Mouse (Mus musculus) ES-Bruce4 (cell line): ENCODE results near the gene Large1.

Experiments used
- CTCF ChIP-seq: IDR thresholded peaks from one replicate; pipeline ENCODE4 v1.8.1; 2011; ENCODE audit warnings: low read depth, low read length
- EP300 ChIP-seq: IDR thresholded peaks from 2 replicates; pipeline ENCODE4 v1.6.1; 2011; ENCODE audit warnings: low read depth, low read length; ENCODE audit not compliant: insufficient read depth
- POLR2A ChIP-seq: IDR thresholded peaks from one replicate; pipeline ENCODE4 v1.8.1; 2011; ENCODE audit warnings: low read length; ENCODE audit not compliant: insufficient read depth

DNA sequence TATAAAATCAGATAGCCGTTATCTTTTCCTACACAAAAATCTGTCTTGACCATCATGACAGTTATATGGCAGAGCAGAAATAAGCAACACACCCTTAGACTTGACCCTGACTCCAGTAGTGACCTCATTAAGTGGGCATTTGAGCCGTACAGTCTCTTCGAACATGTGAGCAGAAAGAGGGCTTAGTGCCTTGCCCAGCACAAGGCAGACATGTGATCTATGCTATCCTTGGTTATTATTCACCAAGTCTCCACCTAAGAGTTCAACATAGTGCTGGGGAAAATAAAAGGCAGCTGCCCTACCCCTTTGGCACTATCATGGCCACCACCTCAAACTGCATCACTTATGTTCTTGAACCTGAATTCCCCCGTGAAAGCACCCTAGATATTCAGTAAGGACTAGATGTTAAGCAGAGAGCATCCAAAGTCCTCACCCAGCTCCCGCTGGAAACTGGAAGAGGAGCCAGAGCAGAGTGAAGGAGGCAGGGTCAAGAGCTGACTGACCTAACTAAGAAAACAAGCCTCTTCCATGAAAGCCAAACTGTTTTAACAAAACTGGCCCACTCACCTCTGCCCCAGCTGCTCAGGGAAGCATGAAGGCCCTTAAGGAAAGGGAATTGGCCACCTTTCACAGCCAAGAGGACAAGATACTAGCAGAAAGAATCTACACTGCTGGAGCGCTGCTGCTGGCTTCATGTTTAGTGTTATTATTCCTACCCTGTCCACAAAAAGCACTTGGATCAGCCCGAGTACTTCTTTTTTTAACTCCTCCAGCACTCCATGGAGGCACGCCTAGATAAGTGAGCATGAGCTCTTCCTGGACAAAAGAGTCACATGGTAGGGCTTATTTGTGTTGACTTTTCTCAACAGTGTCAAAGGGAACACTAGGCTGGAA lies 40.4 kb downstream of the Large1 start:
- no peak for TF ChIP-seq CTCF
- TF ChIP-seq POLR2A: no peak
- no peak for TF ChIP-seq EP300
